Mouse (Mus musculus): ENCODE results near the gene Aspscr1.

- no peak for TF ChIP-seq POLR2A (IDR thresholded peaks at IDR 0.05; ENCODE audit: borderline replicate concordance, extremely low read depth, insufficient read depth, insufficient read length, poor library complexity, severe bottlenecking)
- no peak for TF ChIP-seq CTCF (IDR thresholded peaks at IDR 0.05; ENCODE audit: borderline replicate concordance, extremely low read depth, insufficient read depth, insufficient read length)
Observed at GRCm38 (mm10) chr11:120630401-120630871, 42.3 kb upstream of the Aspscr1 start.

Data from brain, embryonic 14.5 days (tissue).